Mouse (Mus musculus): ENCODE data around the gene Cptp. TPM values are rescaled to one million over a fixed set of nuclear protein-coding genes. Genes with fewer than 3 reads are reported as not detected.

The Cptp gene
- polyA plus RNA-seq, 1 experiment from 2014 or later: 8.4 TPM

- Histone ChIP-seq H3K9ac (no peak overlapping the region), H3K9me3 (replicated peaks) (no peaks in the 10 kb centered on the region), H3K4me1 (replicated peaks) (peaks cover 57% of the 10 kb centered on the region), H3K36me3 (peaks cover 45% of the 10 kb centered on the region), H3K4me2 (no peak overlapping the region), H3K27me3 (no peaks in the 10 kb centered on the region), H3K27ac (no peak overlapping the region), H3K4me3 (replicated peaks) (no peak overlapping the region)
- ATAC-seq (ENCODE audit: low read depth): no peak
- no peak for DNase-seq
- 81% methylated on average over 2 of the region's 2 CpGs for WGBS (ENCODE audit: insufficient replicate concordance)
Observed at GRCm38 (mm10) chr4:155851951-155852411, 17.3 kb downstream of the Cptp start.

GRCm38 (mm10) chr4:155851368-155851767 is 17.9 kb downstream of the Cptp start:
- no peak for ATAC-seq (ENCODE audit: low read depth)
- no peaks in the 10 kb centered on the region for H3K9me3 ChIP-seq (replicated peaks)
- peaks cover 57% of the 10 kb centered on the region for H3K4me1 ChIP-seq (replicated peaks)

GRCm38 (mm10) chr4:155849792-155850451 is 19.3 kb downstream of the Cptp start:
- Histone ChIP-seq H3K4me1 (replicated peaks) (peaks cover 46% of the 10 kb centered on the region), H3K9me3 (replicated peaks) (no peaks in the 10 kb centered on the region), H3K9ac (0 out of 2 replicates have a peak overlapping the region, but pooled peaks have one; percentile 18), H3K4me3 (replicated peaks) (no peak overlapping the region), H3K27ac (peak overlapping the region; percentile 11; the same call in 1 of the 2 replicates), H3K36me3 (peaks cover 24% of the 10 kb centered on the region), H3K27me3 (no peaks in the 10 kb centered on the region), H3K4me2 (peak overlapping the region; percentile 100)
- ATAC-seq (ENCODE audit: low read depth): no peak
- no peak for DNase-seq
- WGBS (ENCODE audit: insufficient replicate concordance): 62% methylated on average over 3 of the region's 3 CpGs

More at GRCm38 (mm10) chr4:155851368-155851767, 17.9 kb downstream of the Cptp start:
- Histone ChIP-seq H3K27me3 (no peaks in the 10 kb centered on the region), H3K36me3 (peaks cover 39% of the 10 kb centered on the region), H3K4me3 (replicated peaks) (no peak overlapping the region), H3K9ac (peak overlapping the region; percentile 22; the same call in 1 of the 2 replicates), H3K27ac (no peak overlapping the region), H3K4me2 (no peak overlapping the region)
- no peak for DNase-seq
- WGBS (ENCODE audit: insufficient replicate concordance): 84% methylated on average over 3 of the region's 3 CpGs

GRCm38 (mm10) chr4:155849391-155849790 is 19.8 kb downstream of the Cptp start:
- ATAC-seq (ENCODE audit: low read depth): no peak
- Histone ChIP-seq H3K9ac (0 out of 2 replicates have a peak overlapping the region, but pooled peaks have one; percentile 18), H3K36me3 (peaks cover 19% of the 10 kb centered on the region), H3K4me2 (peak overlapping the region; percentile 100), H3K4me1 (replicated peaks) (peaks cover 46% of the 10 kb centered on the region), H3K9me3 (replicated peaks) (no peaks in the 10 kb centered on the region), H3K27ac (0 out of 2 replicates have a peak overlapping the region, but pooled peaks have one; percentile 11), H3K27me3 (no peaks in the 10 kb centered on the region), H3K4me3 (replicated peaks) (peak overlapping the region; percentile 92; the same call in 1 of the 2 replicates)
- no peak for DNase-seq
- WGBS (ENCODE audit: insufficient replicate concordance): 68% methylated on average over 2 of the region's 2 CpGs

- peaks cover 11% of the 10 kb centered on the region for H3K36me3 ChIP-seq
- WGBS (ENCODE audit: insufficient replicate concordance): 51% methylated on average over 7 of the region's 7 CpGs
- peak overlapping the region; percentile 92 for H3K4me3 ChIP-seq (replicated peaks)
- H3K4me1 ChIP-seq (replicated peaks): peaks cover 46% of the 10 kb centered on the region
- peaks cover 2% of the 10 kb centered on the region; the same call in 1 of the 2 replicates for H3K27me3 ChIP-seq
- ATAC-seq (ENCODE audit: low read depth) (no peak), DNase-seq (no peak)
- H3K9me3 ChIP-seq (replicated peaks): no peaks in the 10 kb centered on the region
- H3K4me2 ChIP-seq: peak overlapping the region; percentile 100
- H3K9ac ChIP-seq: peak overlapping the region; percentile 95
- H3K27ac ChIP-seq: peak overlapping the region; percentile 75; the same call in 1 of the 2 replicates
Observed at GRCm38 (mm10) chr4:155848434-155849095, 20.7 kb downstream of the Cptp start.

GRCm38 (mm10) chr4:155847591-155848352 is 21.5 kb downstream of the Cptp start:
- Histone ChIP-seq H3K9me3 (replicated peaks) (no peaks in the 10 kb centered on the region), H3K4me1 (replicated peaks) (peaks cover 46% of the 10 kb centered on the region), H3K36me3 (peaks cover 3% of the 10 kb centered on the region; the same call in 1 of the 2 replicates), H3K27ac (peak overlapping the region; percentile 75), H3K4me3 (replicated peaks) (peak overlapping the region; percentile 92), H3K4me2 (peak overlapping the region; percentile 100), H3K27me3 (peaks cover 10% of the 10 kb centered on the region), H3K9ac (peak overlapping the region; percentile 95)
- WGBS (ENCODE audit: insufficient replicate concordance): under 1% methylated on average over 63 of the region's 69 CpGs
- DNase-seq (peak; percentile 33), ATAC-seq (ENCODE audit: low read depth) (peak; percentile 69)

GRCm38 (mm10) chr4:155846871-155847578 is 22.2 kb downstream of the Cptp start, which contains the start of gene Dvl1:
Gene Dvl1, plus strand, starts transcription at chr4:155847402.
- H3K9ac ChIP-seq: peak within 1 kb of the TSS; percentile 95
- DNase-seq (peak; percentile 86), ATAC-seq (ENCODE audit: low read depth) (peak; percentile 92)
- H3K4me3 ChIP-seq (replicated peaks): peak within 1 kb of the TSS; percentile 92
- no peaks in the 10 kb centered on the region for H3K36me3 ChIP-seq
- H3K9me3 ChIP-seq (replicated peaks): no peaks in the 10 kb centered on the region
- H3K27ac ChIP-seq: peak within 1 kb of the TSS; percentile 75
- peaks cover 46% of the 10 kb centered on the region for H3K4me1 ChIP-seq (replicated peaks)
- peak within 1 kb of the TSS; percentile 100 for H3K4me2 ChIP-seq
- WGBS (ENCODE audit: insufficient replicate concordance): 5% methylated on average over 62 of the region's 65 CpGs
- peaks cover 16% of the 10 kb centered on the region for H3K27me3 ChIP-seq

- no peak for ATAC-seq (ENCODE audit: low read depth)
- no peak for DNase-seq
- Histone ChIP-seq H3K4me2 (no peak overlapping the region), H3K4me1 (replicated peaks) (peaks cover 45% of the 10 kb centered on the region), H3K9ac (no peak overlapping the region), H3K27me3 (peaks cover 44% of the 10 kb centered on the region), H3K36me3 (no peaks in the 10 kb centered on the region), H3K4me3 (replicated peaks) (no peak overlapping the region), H3K9me3 (replicated peaks) (no peaks in the 10 kb centered on the region), H3K27ac (no peak overlapping the region)
- WGBS (ENCODE audit: insufficient replicate concordance): 74% methylated on average over 5 of the region's 5 CpGs
Observed at GRCm38 (mm10) chr4:155843231-155843630, 26.0 kb downstream of the Cptp start.

GRCm38 (mm10) chr4:155841651-155842270 is 27.5 kb downstream of the Cptp start:
- peak overlapping the region; percentile 61 for H3K4me3 ChIP-seq (replicated peaks)
- H3K27me3 ChIP-seq: peaks cover 47% of the 10 kb centered on the region
- no peaks in the 10 kb centered on the region for H3K36me3 ChIP-seq
- peaks cover 45% of the 10 kb centered on the region for H3K4me1 ChIP-seq (replicated peaks)
- peak overlapping the region; percentile 85 for H3K4me2 ChIP-seq
- DNase-seq (no peak), ATAC-seq (ENCODE audit: low read depth) (no peak)
- no peaks in the 10 kb centered on the region for H3K9me3 ChIP-seq (replicated peaks)
- no peak overlapping the region for H3K9ac ChIP-seq
- WGBS (ENCODE audit: insufficient replicate concordance): 46% methylated on average over 38 of the region's 38 CpGs
- H3K27ac ChIP-seq: no peak overlapping the region

- H3K4me2 ChIP-seq: peak overlapping the region; percentile 85
- peak overlapping the region; percentile 74 for H3K9ac ChIP-seq
- WGBS (ENCODE audit: insufficient replicate concordance): 1% methylated on average over 32 of the region's 32 CpGs
- H3K9me3 ChIP-seq (replicated peaks): no peaks in the 10 kb centered on the region
- no peak overlapping the region for H3K27ac ChIP-seq
- DNase-seq: peak; percentile 68
- H3K4me3 ChIP-seq (replicated peaks): peak overlapping the region; percentile 61
- peaks cover 40% of the 10 kb centered on the region for H3K4me1 ChIP-seq (replicated peaks)
- peaks cover 47% of the 10 kb centered on the region for H3K27me3 ChIP-seq
- H3K36me3 ChIP-seq: no peaks in the 10 kb centered on the region
- ATAC-seq (ENCODE audit: low read depth): peak; percentile 84
Observed at GRCm38 (mm10) chr4:155841003-155841454, 28.2 kb downstream of the Cptp start.
